Mouse (Mus musculus): ENCODE data around the gene Rgs14.

- TF ChIP-seq CTCF (IDR thresholded peaks at IDR 0.05; ENCODE audit: borderline replicate concordance, control insufficient read depth, extremely low read depth, insufficient read depth, low read length, poor library complexity) (no peak), POLR2A (IDR thresholded peaks at IDR 0.05; ENCODE audit: control insufficient read depth, extremely low read depth, insufficient read depth, low read length, poor library complexity) (0 out of 2 replicates have a peak, but pooled peaks have one; percentile 19)
Observed at GRCm38 (mm10) chr13:55329683-55330566, 39.6 kb upstream of the Rgs14 start, which contains the start of gene Mxd3.

Measured in thymus, adult 2 months (tissue).